Mouse (Mus musculus): ENCODE measurements around the gene Clba1.

GRCm38 (mm10) chr12:112796551-112797510, 11.9 kb upstream of the Clba1 start:
- TF ChIP-seq ZC3H11A (IDR thresholded peaks at IDR 0.05; ENCODE audit: borderline replicate concordance, low read depth, low read length) = no peak
- no peak for TF ChIP-seq CHD2 (IDR thresholded peaks at IDR 0.05; ENCODE audit: low read depth, low read length)
- no peak for TF ChIP-seq ZNF384 (IDR thresholded peaks at IDR 0.05; ENCODE audit: low read depth, low read length)
- no peak for TF ChIP-seq HCFC1 (IDR thresholded peaks at IDR 0.05; ENCODE audit: borderline replicate concordance, insufficient read depth, low read length)
